Mouse (Mus musculus) urinary bladder, postnatal 0 days (tissue): Measurements from ENCODE around the gene Cdh3. TPM values are rescaled to one million over a fixed set of nuclear protein-coding genes. Genes with fewer than 3 reads are reported as not detected.

Experiments
- polyA plus RNA-seq: library from polyadenylated mRNA; unstranded; fragments of >200 nt; fragmentation: Nextera tagmentation; extraction: Ambion mirVana; gene quantifications from 2 replicates; pipeline ENCODE4 v1.2.1, GENCODE M21; 2015

The Cdh3 gene
- polyA plus RNA-seq, result 28.5 and 33.9 TPM in 2 replicates

GRCm38 (mm10) chr8:106510365-106510975, at the start of gene Cdh3:
Gene Cdh3 (plus strand): TSS chr8:106510891.

GRCm38 (mm10) chr8:106500018-106500685, 10.5 kb upstream of the Cdh3 start, which contains the start of gene 6030452D12Rik:
Gene 6030452D12Rik (plus strand): TSS chr8:106500522.

DNA sequence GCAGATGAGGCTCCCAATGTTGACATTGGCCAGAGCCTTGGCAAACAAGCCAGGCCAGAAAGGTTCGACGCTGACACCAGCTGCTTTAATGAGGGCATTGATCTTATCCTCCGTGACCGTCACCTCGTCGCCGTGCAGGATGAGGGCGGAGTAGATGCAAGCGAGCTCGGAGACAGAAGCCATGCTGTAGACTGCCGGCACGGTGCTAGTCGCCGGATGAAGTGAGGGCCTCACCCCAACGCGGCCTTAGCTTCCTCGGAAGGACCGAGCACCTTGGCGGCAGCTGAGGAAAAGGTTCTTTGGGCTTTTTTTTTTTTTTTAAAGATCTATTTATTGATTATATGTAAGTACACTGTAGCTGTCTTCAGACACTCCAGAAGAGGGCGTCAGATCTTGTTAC, 62.5 kb downstream of the Cdh3 start, which contains the start of gene Gm10073:
TSS of gene Gm10073 (minus strand) at position 294 of the 400 bp plus-strand sequence.

DNA sequence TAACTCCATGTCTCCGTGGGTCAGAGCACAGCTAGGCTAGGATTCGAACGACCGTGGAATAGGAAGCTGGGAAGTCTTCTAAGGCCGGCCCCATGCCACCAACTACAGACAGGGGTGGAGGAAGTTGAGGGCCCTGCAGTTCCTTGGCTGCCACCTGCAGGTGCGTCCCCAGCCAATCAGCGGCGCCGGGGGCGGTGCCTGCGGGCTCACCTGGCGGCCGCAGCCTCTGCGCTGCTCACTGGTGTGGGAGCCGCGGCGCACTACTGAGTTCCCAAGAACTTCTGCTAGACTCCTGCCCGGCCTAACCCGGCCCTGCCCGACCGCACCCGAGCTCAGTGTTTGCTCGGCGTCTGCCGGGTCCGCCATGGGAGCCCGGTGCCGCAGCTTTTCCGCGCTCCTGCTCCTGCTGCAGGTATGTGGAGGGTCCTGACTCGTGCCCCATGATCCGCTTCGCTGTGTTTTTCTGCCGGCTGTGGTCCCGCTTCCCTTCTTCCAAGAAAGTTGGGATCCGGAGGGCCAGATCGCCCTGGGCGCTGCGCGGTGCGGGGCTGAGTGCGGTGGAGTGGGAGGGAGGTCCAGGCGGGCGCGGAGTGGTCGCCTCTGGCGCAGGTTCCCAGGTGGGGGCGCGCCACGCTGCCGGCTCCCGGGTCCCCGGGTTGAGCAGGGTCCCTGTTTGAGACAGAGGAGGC, 92.6 kb downstream of the Cdh3 start, which contains the start of gene Cdh1:
TSS of gene Cdh1 (plus strand) at position 221 of the 689 bp plus-strand sequence.

Other genes with a start within 250 kb of the Cdh3 start
- gene Smpd3, start 172.9 kb upstream of the Cdh3 start, polyA plus RNA-seq, result 9.4 and 11.1 TPM in 2 replicates
- gene Zfp90, start 95.6 kb upstream of the Cdh3 start, polyA plus RNA-seq, result 9.9 and 11.1 TPM in 2 replicates
- gene 6030452D12Rik, start 10.4 kb upstream of the Cdh3 start, polyA plus RNA-seq, result not detected in 2 replicates
- 9.7 and 11.6 TPM in 2 replicates for gene Gm10073, start 62.6 kb downstream of the Cdh3 start, polyA plus RNA-seq
- gene Cdh1, start 92.5 kb downstream of the Cdh3 start, polyA plus RNA-seq, result 65.5 and 76.7 TPM in 2 replicates
- gene Tango6, start 172.2 kb downstream of the Cdh3 start, polyA plus RNA-seq, result 4.7 and 5.2 TPM in 2 replicates